Mouse (Mus musculus): ENCODE measurements around the gene Rtn1. TPM values are rescaled to one million over a fixed set of nuclear protein-coding genes. Genes with fewer than 3 reads are reported as not detected.

The Rtn1 gene
- total and polyA plus RNA-seq, 3 experiments: 0.44 TPM; not detected in 2

- DNase-seq (ENCODE audit: low spot score) (no peak), ATAC-seq (ENCODE audit: extremely low read depth, insufficient number of reproducible peaks, low FRiP score, poor library complexity, severe bottlenecking) (no peak)
- no peaks in the 10 kb centered on the region for H3K9me3 ChIP-seq (replicated peaks)
- TF ChIP-seq POLR2AphosphoS5 (IDR thresholded peaks at IDR 0.05; ENCODE audit: insufficient replicate concordance, low read depth, low read length): no peak
- TF ChIP-seq GATA1 (IDR thresholded peaks at IDR 0.05; ENCODE audit: borderline replicate concordance, low read length): no peak
- TF ChIP-seq TAL1 (conservative IDR thresholded peaks at IDR 0.05; ENCODE audit: low read depth, low read length): no peak
- TF ChIP-seq CTCF (IDR thresholded peaks at IDR 0.05; ENCODE audit: low read depth, low read length): no peak
- TF ChIP-seq GATA2 (IDR thresholded peaks at IDR 0.05; ENCODE audit: borderline replicate concordance, low read depth, low read length): no peak
- no peaks in the 10 kb centered on the region for H3K4me1 ChIP-seq (ENCODE audit: insufficient read depth, low read depth, low read length)
- H3K27me3 ChIP-seq (ENCODE audit: insufficient read depth, low read length): no peaks in the 10 kb centered on the region
- no peak overlapping the region for H3K4me3 ChIP-seq (ENCODE audit: low read depth, low read length)
- no peaks in the 10 kb centered on the region for H3K36me3 ChIP-seq (replicated peaks)
These were observed 76.3 kb downstream of the Rtn1 start for GRCm38 (mm10) chr12:72332488-72333013.

GRCm38 (mm10) chr12:72331912-72332487, 76.9 kb downstream of the Rtn1 start:
- Histone ChIP-seq H3K4me3 (ENCODE audit: low read depth, low read length) (no peak overlapping the region), H3K36me3 (replicated peaks) (no peaks in the 10 kb centered on the region), H3K9me3 (replicated peaks) (no peaks in the 10 kb centered on the region), H3K27me3 (ENCODE audit: insufficient read depth, low read length) (no peaks in the 10 kb centered on the region), H3K4me1 (ENCODE audit: insufficient read depth, low read depth, low read length) (no peaks in the 10 kb centered on the region)
- ATAC-seq (ENCODE audit: extremely low read depth, insufficient number of reproducible peaks, low FRiP score, poor library complexity, severe bottlenecking) (no peak), DNase-seq (ENCODE audit: low spot score) (no peak)
- TF ChIP-seq POLR2AphosphoS5 (IDR thresholded peaks at IDR 0.05; ENCODE audit: insufficient replicate concordance, low read depth, low read length): no peak
- TF ChIP-seq GATA2 (IDR thresholded peaks at IDR 0.05; ENCODE audit: borderline replicate concordance, low read depth, low read length): no peak
- TF ChIP-seq TAL1 (conservative IDR thresholded peaks at IDR 0.05; ENCODE audit: low read depth, low read length): no peak

- no peaks in the 10 kb centered on the region; the same call in 1 of the 2 replicates for H3K9me3 ChIP-seq (replicated peaks)
- no peaks in the 10 kb centered on the region for H3K4me1 ChIP-seq (ENCODE audit: insufficient read depth, low read depth, low read length)
- ATAC-seq (ENCODE audit: extremely low read depth, insufficient number of reproducible peaks, low FRiP score, poor library complexity, severe bottlenecking) (no peak), DNase-seq (ENCODE audit: low spot score) (no peak)
- TF ChIP-seq POLR2AphosphoS5 (IDR thresholded peaks at IDR 0.05; ENCODE audit: insufficient replicate concordance, low read depth, low read length) (no peak), GATA2 (IDR thresholded peaks at IDR 0.05; ENCODE audit: borderline replicate concordance, low read depth, low read length) (no peak), GATA1 (IDR thresholded peaks at IDR 0.05; ENCODE audit: borderline replicate concordance, low read length) (no peak), CTCF (IDR thresholded peaks at IDR 0.05; ENCODE audit: low read depth, low read length) (no peak), TAL1 (conservative IDR thresholded peaks at IDR 0.05; ENCODE audit: low read depth, low read length) (no peak)
- peaks cover 2% of the 10 kb centered on the region; the same call in 1 of the 2 replicates for H3K27me3 ChIP-seq (ENCODE audit: insufficient read depth, low read length)
- H3K36me3 ChIP-seq (replicated peaks): no peaks in the 10 kb centered on the region
- no peak overlapping the region for H3K4me3 ChIP-seq (ENCODE audit: low read depth, low read length)
These were observed 82.8 kb downstream of the Rtn1 start for GRCm38 (mm10) chr12:72326087-72326486.

GRCm38 (mm10) chr12:72325025-72325424, 83.8 kb downstream of the Rtn1 start:
- Histone ChIP-seq H3K36me3 (replicated peaks) (no peaks in the 10 kb centered on the region), H3K4me1 (ENCODE audit: insufficient read depth, low read depth, low read length) (no peaks in the 10 kb centered on the region), H3K4me3 (ENCODE audit: low read depth, low read length) (no peak overlapping the region), H3K27me3 (ENCODE audit: insufficient read depth, low read length) (peaks cover 2% of the 10 kb centered on the region; the same call in 1 of the 2 replicates), H3K9me3 (replicated peaks) (no peaks in the 10 kb centered on the region; the same call in 1 of the 2 replicates)
- DNase-seq (ENCODE audit: low spot score): no peak
- TF ChIP-seq POLR2AphosphoS5 (IDR thresholded peaks at IDR 0.05; ENCODE audit: insufficient replicate concordance, low read depth, low read length): no peak
- TF ChIP-seq GATA1 (IDR thresholded peaks at IDR 0.05; ENCODE audit: borderline replicate concordance, low read length): no peak
- no peak for TF ChIP-seq CTCF (IDR thresholded peaks at IDR 0.05; ENCODE audit: low read depth, low read length)
- TF ChIP-seq TAL1 (conservative IDR thresholded peaks at IDR 0.05; ENCODE audit: low read depth, low read length): no peak
- no peak for TF ChIP-seq GATA2 (IDR thresholded peaks at IDR 0.05; ENCODE audit: borderline replicate concordance, low read depth, low read length)
- no peak for ATAC-seq (ENCODE audit: extremely low read depth, insufficient number of reproducible peaks, low FRiP score, poor library complexity, severe bottlenecking)

- Histone ChIP-seq H3K36me3 (replicated peaks) (no peaks in the 10 kb centered on the region), H3K4me3 (ENCODE audit: low read depth, low read length) (no peak overlapping the region)
- no peak for ATAC-seq (ENCODE audit: extremely low read depth, insufficient number of reproducible peaks, low FRiP score, poor library complexity, severe bottlenecking)
These were observed 84.5 kb downstream of the Rtn1 start for GRCm38 (mm10) chr12:72324210-72324871.

GRCm38 (mm10) chr12:72323778-72324177, 85.1 kb downstream of the Rtn1 start:
- Histone ChIP-seq H3K36me3 (replicated peaks) (no peaks in the 10 kb centered on the region), H3K9me3 (replicated peaks) (no peaks in the 10 kb centered on the region; the same call in 1 of the 2 replicates), H3K27me3 (ENCODE audit: insufficient read depth, low read length) (peaks cover 2% of the 10 kb centered on the region; the same call in 1 of the 2 replicates), H3K4me1 (ENCODE audit: insufficient read depth, low read depth, low read length) (no peaks in the 10 kb centered on the region), H3K4me3 (ENCODE audit: low read depth, low read length) (no peak overlapping the region)
- TF ChIP-seq GATA1 (IDR thresholded peaks at IDR 0.05; ENCODE audit: borderline replicate concordance, low read length) (no peak), GATA2 (IDR thresholded peaks at IDR 0.05; ENCODE audit: borderline replicate concordance, low read depth, low read length) (no peak), TAL1 (conservative IDR thresholded peaks at IDR 0.05; ENCODE audit: low read depth, low read length) (no peak), CTCF (IDR thresholded peaks at IDR 0.05; ENCODE audit: low read depth, low read length) (no peak), POLR2AphosphoS5 (IDR thresholded peaks at IDR 0.05; ENCODE audit: insufficient replicate concordance, low read depth, low read length) (no peak)
- DNase-seq (ENCODE audit: low spot score) (no peak), ATAC-seq (ENCODE audit: extremely low read depth, insufficient number of reproducible peaks, low FRiP score, poor library complexity, severe bottlenecking) (no peak)

More at GRCm38 (mm10) chr12:72324210-72324871, 84.5 kb downstream of the Rtn1 start:
- Histone ChIP-seq H3K27me3 (ENCODE audit: insufficient read depth, low read length) (peaks cover 2% of the 10 kb centered on the region; the same call in 1 of the 2 replicates), H3K4me1 (ENCODE audit: insufficient read depth, low read depth, low read length) (no peaks in the 10 kb centered on the region), H3K9me3 (replicated peaks) (no peaks in the 10 kb centered on the region; the same call in 1 of the 2 replicates)
- DNase-seq (ENCODE audit: low spot score): no peak
- no peak for TF ChIP-seq GATA1 (IDR thresholded peaks at IDR 0.05; ENCODE audit: borderline replicate concordance, low read length)
